Mouse (Mus musculus): Measurements from ENCODE around the gene Gm17268. TPM values are rescaled to one million over a fixed set of nuclear protein-coding genes. Genes with fewer than 3 reads are reported as not detected.

Gm17268 gene
- polyA plus RNA-seq, 1 experiment from 2014 or later: not detected

DNA sequence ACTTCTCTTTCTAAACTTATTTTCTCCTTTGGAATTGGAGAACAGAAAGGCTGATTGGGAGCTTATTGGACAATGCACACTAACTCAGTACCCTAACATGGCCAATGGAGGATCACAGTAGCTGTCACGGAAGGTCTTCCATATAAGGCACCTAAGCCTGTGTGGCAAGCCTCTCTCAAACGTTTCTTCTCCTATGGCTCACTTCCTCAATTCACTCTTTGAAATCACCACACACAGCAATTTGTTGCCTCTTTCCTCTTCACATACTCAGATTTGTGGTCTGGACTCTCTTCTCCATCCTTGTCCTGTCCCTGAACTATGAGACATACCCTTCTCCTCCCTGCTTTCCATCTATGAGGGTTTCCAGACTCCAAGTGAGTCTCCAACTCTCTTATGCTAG, 33.6 kb downstream of the Gm17268 start:
- Histone ChIP-seq H3K27ac (ENCODE audit: low read depth, low read length) (no peak overlapping the region), H3K4me2 (no peak overlapping the region), H3K9ac (ENCODE audit: low read depth, low read length) (no peak overlapping the region), H3K9me3 (ENCODE audit: control insufficient read depth, low read length) (no peaks in the 10 kb centered on the region), H3K27me3 (replicated peaks; ENCODE audit: control insufficient read depth, insufficient read depth, low read length) (no peaks in the 10 kb centered on the region), H3K4me1 (replicated peaks; ENCODE audit: control insufficient read depth, insufficient read depth, low read length) (no peaks in the 10 kb centered on the region), H3K36me3 (ENCODE audit: control insufficient read depth, insufficient read depth, low read length) (no peaks in the 10 kb centered on the region), H3K4me3 (ENCODE audit: low read depth, low read length) (no peak overlapping the region)
- no peak for DNase-seq (ENCODE audit: low spot score)
- ATAC-seq (replicated peaks; ENCODE audit: low FRiP score): no peak
- 45% methylated on average over 2 of the region's 2 CpGs for WGBS

DNA sequence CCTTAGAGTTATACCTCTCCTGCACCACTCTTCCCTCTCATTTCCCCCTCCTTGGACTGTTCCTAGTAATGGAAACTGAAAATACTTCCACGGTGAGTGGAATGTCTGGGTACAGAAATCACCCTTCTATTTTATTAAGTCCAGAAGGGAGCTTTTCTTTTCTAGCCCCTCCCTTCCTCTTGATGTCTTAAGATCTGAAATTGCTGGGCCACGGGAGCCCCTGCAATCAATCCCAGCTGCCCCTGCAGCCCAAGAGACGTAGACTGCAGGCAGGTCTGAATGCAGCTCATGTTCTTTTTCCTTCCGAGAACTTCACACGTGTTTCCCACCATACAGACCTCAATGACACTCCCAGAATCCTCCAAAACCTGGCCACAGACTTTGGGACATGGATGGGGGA, 37.8 kb downstream of the Gm17268 start:
- no peaks in the 10 kb centered on the region for H3K9me3 ChIP-seq (ENCODE audit: control insufficient read depth, low read length)
- no peak overlapping the region for H3K4me2 ChIP-seq
- no peak overlapping the region for H3K27ac ChIP-seq (ENCODE audit: low read depth, low read length)
- no peaks in the 10 kb centered on the region for H3K4me1 ChIP-seq (replicated peaks; ENCODE audit: control insufficient read depth, insufficient read depth, low read length)
- DNase-seq (ENCODE audit: low spot score) (no peak), ATAC-seq (replicated peaks; ENCODE audit: low FRiP score) (no peak)
- 61% methylated on average over 5 of the region's 5 CpGs for WGBS
- H3K36me3 ChIP-seq (ENCODE audit: control insufficient read depth, insufficient read depth, low read length): no peaks in the 10 kb centered on the region
- H3K9ac ChIP-seq (ENCODE audit: low read depth, low read length): no peak overlapping the region
- H3K4me3 ChIP-seq (ENCODE audit: low read depth, low read length): no peak overlapping the region
- no peaks in the 10 kb centered on the region for H3K27me3 ChIP-seq (replicated peaks; ENCODE audit: control insufficient read depth, insufficient read depth, low read length)

GRCm38 (mm10) chr11:81999469-81999868, 38.9 kb downstream of the Gm17268 start:
- ATAC-seq (replicated peaks; ENCODE audit: low FRiP score) (no peak), DNase-seq (ENCODE audit: low spot score) (no peak)
- Histone ChIP-seq H3K4me3 (ENCODE audit: low read depth, low read length) (no peak overlapping the region), H3K36me3 (ENCODE audit: control insufficient read depth, insufficient read depth, low read length) (no peaks in the 10 kb centered on the region), H3K27me3 (replicated peaks; ENCODE audit: control insufficient read depth, insufficient read depth, low read length) (no peaks in the 10 kb centered on the region), H3K9me3 (ENCODE audit: control insufficient read depth, low read length) (no peaks in the 10 kb centered on the region), H3K27ac (ENCODE audit: low read depth, low read length) (no peak overlapping the region), H3K4me2 (no peak overlapping the region), H3K9ac (ENCODE audit: low read depth, low read length) (no peak overlapping the region), H3K4me1 (replicated peaks; ENCODE audit: control insufficient read depth, insufficient read depth, low read length) (no peaks in the 10 kb centered on the region)
- 70% methylated on average over 4 of the region's 4 CpGs for WGBS

- Histone ChIP-seq H3K27ac (ENCODE audit: low read depth, low read length) (no peak overlapping the region), H3K4me2 (no peak overlapping the region), H3K27me3 (replicated peaks; ENCODE audit: control insufficient read depth, insufficient read depth, low read length) (no peaks in the 10 kb centered on the region), H3K9me3 (ENCODE audit: control insufficient read depth, low read length) (no peaks in the 10 kb centered on the region), H3K4me3 (ENCODE audit: low read depth, low read length) (no peak overlapping the region), H3K36me3 (ENCODE audit: control insufficient read depth, insufficient read depth, low read length) (no peaks in the 10 kb centered on the region), H3K9ac (ENCODE audit: low read depth, low read length) (no peak overlapping the region), H3K4me1 (replicated peaks; ENCODE audit: control insufficient read depth, insufficient read depth, low read length) (no peaks in the 10 kb centered on the region)
- 84% methylated on average over 3 of the region's 3 CpGs for WGBS
- no peak for DNase-seq (ENCODE audit: low spot score)
- no peak for ATAC-seq (replicated peaks; ENCODE audit: low FRiP score)
Measured at GRCm38 (mm10) chr11:81998646-81999045, 39.7 kb downstream of the Gm17268 start.

- 81% methylated on average over 5 of the region's 5 CpGs for WGBS
- H3K27ac ChIP-seq (ENCODE audit: low read depth, low read length): no peak overlapping the region
- H3K9ac ChIP-seq (ENCODE audit: low read depth, low read length): no peak overlapping the region
- no peak overlapping the region for H3K4me3 ChIP-seq (ENCODE audit: low read depth, low read length)
- ATAC-seq (replicated peaks; ENCODE audit: low FRiP score) (no peak), DNase-seq (ENCODE audit: low spot score) (no peak)
- H3K36me3 ChIP-seq (ENCODE audit: control insufficient read depth, insufficient read depth, low read length): no peaks in the 10 kb centered on the region
- H3K4me2 ChIP-seq: no peak overlapping the region
- H3K4me1 ChIP-seq (replicated peaks; ENCODE audit: control insufficient read depth, insufficient read depth, low read length): no peaks in the 10 kb centered on the region
- H3K9me3 ChIP-seq (ENCODE audit: control insufficient read depth, low read length): no peaks in the 10 kb centered on the region
- no peaks in the 10 kb centered on the region for H3K27me3 ChIP-seq (replicated peaks; ENCODE audit: control insufficient read depth, insufficient read depth, low read length)
Measured at GRCm38 (mm10) chr11:81997085-81997484, 41.3 kb downstream of the Gm17268 start.

- peak; percentile 49 for DNase-seq (ENCODE audit: low spot score)
- Histone ChIP-seq H3K27me3 (replicated peaks; ENCODE audit: control insufficient read depth, insufficient read depth, low read length) (no peaks in the 10 kb centered on the region), H3K4me2 (no peak overlapping the region), H3K4me1 (replicated peaks; ENCODE audit: control insufficient read depth, insufficient read depth, low read length) (no peaks in the 10 kb centered on the region), H3K9me3 (ENCODE audit: control insufficient read depth, low read length) (no peaks in the 10 kb centered on the region), H3K27ac (ENCODE audit: low read depth, low read length) (no peak overlapping the region), H3K4me3 (ENCODE audit: low read depth, low read length) (no peak overlapping the region), H3K36me3 (ENCODE audit: control insufficient read depth, insufficient read depth, low read length) (no peaks in the 10 kb centered on the region), H3K9ac (ENCODE audit: low read depth, low read length) (no peak overlapping the region)
- ATAC-seq (replicated peaks; ENCODE audit: low FRiP score): no peak
- WGBS: 64% methylated on average over 10 of the region's 10 CpGs
Measured at GRCm38 (mm10) chr11:81996172-81996841, 42.1 kb downstream of the Gm17268 start.

DNA sequence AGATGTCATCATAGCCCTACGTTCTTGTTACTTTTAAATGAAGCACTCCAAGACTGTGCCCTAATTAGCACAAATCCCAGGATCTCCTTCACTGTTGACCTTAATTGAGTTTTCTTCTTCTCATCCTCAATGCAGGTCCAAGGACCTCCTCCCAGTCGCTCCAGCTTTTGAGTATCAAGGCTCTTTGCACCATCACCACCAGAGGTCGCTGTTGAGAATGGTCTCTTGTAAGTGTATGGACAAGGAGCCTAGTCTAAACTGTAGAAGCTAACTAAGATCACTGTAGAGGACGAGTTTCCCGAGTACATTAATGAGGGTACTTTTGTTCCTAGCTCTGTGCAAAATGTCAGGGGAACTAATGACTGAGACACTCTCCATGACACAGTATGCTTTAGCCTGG, 55.2 kb downstream of the Gm17268 start:
- ATAC-seq (replicated peaks; ENCODE audit: low FRiP score) (no peak), DNase-seq (ENCODE audit: low spot score) (no peak)
- no peak overlapping the region for H3K4me2 ChIP-seq
- H3K9me3 ChIP-seq (ENCODE audit: control insufficient read depth, low read length): no peaks in the 10 kb centered on the region
- no peaks in the 10 kb centered on the region for H3K4me1 ChIP-seq (replicated peaks; ENCODE audit: control insufficient read depth, insufficient read depth, low read length)
- H3K27ac ChIP-seq (ENCODE audit: low read depth, low read length): no peak overlapping the region
- H3K27me3 ChIP-seq (replicated peaks; ENCODE audit: control insufficient read depth, insufficient read depth, low read length): no peaks in the 10 kb centered on the region
- WGBS: 31% methylated on average over 5 of the region's 5 CpGs
- H3K4me3 ChIP-seq (ENCODE audit: low read depth, low read length): no peak overlapping the region
- no peaks in the 10 kb centered on the region for H3K36me3 ChIP-seq (ENCODE audit: control insufficient read depth, insufficient read depth, low read length)
- no peak overlapping the region for H3K9ac ChIP-seq (ENCODE audit: low read depth, low read length)

DNA sequence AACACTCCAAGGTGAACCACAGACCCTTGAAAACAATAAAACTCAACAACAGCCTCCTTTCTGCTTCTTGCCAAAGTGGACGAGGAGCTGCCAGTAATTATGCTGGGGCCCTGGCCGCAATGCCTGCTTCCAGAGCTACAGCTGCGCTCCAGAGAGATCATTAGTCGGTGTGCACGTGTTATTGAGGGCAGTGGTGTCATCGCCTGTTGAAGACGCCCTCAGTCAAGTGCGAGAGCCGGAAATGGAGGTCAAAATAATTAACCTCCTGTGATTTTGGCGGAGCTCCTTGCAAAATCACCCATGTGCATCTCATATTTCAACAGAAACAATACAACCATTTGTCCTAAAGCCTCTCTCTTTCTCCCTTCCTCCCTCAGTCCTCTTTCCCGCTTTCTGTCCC, 56.2 kb downstream of the Gm17268 start:
- ATAC-seq (replicated peaks; ENCODE audit: low FRiP score) (no peak), DNase-seq (ENCODE audit: low spot score) (no peak)
- H3K4me3 ChIP-seq (ENCODE audit: low read depth, low read length): no peak overlapping the region
- H3K4me2 ChIP-seq: no peak overlapping the region
- no peaks in the 10 kb centered on the region for H3K4me1 ChIP-seq (replicated peaks; ENCODE audit: control insufficient read depth, insufficient read depth, low read length)
- no peaks in the 10 kb centered on the region for H3K36me3 ChIP-seq (ENCODE audit: control insufficient read depth, insufficient read depth, low read length)
- no peaks in the 10 kb centered on the region for H3K9me3 ChIP-seq (ENCODE audit: control insufficient read depth, low read length)
- no peak overlapping the region for H3K9ac ChIP-seq (ENCODE audit: low read depth, low read length)
- no peaks in the 10 kb centered on the region for H3K27me3 ChIP-seq (replicated peaks; ENCODE audit: control insufficient read depth, insufficient read depth, low read length)
- WGBS: 61% methylated on average over 11 of the region's 11 CpGs
- H3K27ac ChIP-seq (ENCODE audit: low read depth, low read length): no peak overlapping the region

All from liver, embryonic 11.5 days (tissue).